In the genomic region with DNA sequence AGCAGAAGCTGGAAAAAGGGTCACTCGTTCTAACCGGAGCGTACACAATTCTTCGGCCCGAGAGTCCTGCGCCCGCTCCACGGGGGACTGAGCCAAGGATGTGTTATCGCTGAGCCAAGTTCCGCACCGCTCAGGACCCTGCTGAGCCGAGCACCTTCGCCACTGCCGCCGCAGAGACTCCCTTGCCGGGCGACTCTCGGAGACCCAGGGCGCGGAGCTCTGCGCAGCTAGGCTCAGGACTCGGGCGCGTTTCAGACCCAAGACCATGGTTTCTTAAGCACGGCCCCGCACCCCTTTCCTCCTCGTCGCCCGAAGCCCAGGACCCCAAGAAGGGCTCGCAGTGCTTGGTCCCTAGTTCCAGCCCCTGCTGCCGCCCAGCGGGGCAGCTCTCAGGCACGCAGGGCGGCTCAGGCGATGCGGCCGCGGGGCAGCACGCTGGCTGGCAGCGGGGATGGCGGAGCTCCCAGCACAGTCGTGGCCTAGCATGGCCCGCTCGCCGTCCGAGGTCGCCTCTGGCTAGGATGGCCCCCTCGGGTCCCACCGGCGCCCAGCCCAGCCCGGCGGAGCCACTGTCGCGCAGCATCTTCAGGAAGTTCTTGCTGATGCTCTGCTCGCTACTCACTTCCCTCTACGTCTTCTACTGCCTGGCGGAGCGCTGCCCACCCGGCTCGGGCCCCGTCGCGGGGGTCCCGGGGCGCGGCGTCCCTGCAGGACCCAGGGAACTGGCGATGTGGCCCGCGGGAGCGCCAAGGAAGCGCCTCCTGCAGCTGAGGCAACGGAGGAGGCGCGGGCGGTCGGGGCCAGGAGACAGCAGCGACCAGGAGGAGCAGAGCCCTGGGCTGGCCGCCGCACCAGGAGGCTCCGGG, we compare ENCODE assay signal across 9 mouse cellular contexts. TPM values are rescaled to one million over a fixed set of nuclear protein-coding genes. Genes with fewer than 3 reads are reported as not detected.
A peak's percentile ranks its signal among the peaks of the same experiment; 100 is the strongest.
DNase-seq lines count a peak whose midpoint lies in the region; ATAC-seq and TF ChIP-seq lines count a peak whose summit lies in the region.
"Had no signal": no experiment of that assay in that cellular context is flagged by ENCODE, and none has a peak within 500 bp of the region (broad histone marks: within the 10 kb centered on the region; RNA-seq: fewer than 3 reads in every experiment).

No protein-coding gene starts in this region.

- TF ChIP-seq CTCF in midbrain, postnatal 0 days (IDR thresholded peaks at IDR 0.05) = no peak

- peak overlapping the region; percentile 36 for H3K27ac ChIP-seq in intestine, embryonic 14.5 days (ENCODE audit: low read depth)
- peak overlapping the region; percentile 48; the same call in 1 of the 2 replicates for H3K27ac ChIP-seq in liver, embryonic 12.5 days
- peak overlapping the region; percentile 44; the same call in 1 of the 2 replicates for H3K27ac ChIP-seq in midbrain, postnatal 0 days (ENCODE audit: low read depth, low read length)

- peaks cover 34% of the 10 kb centered on the region for H3K27me3 ChIP-seq in intestine, embryonic 14.5 days (replicated peaks; ENCODE audit: control insufficient read depth, insufficient read depth, low read length)
- peaks cover 34% of the 10 kb centered on the region for H3K27me3 ChIP-seq in liver, embryonic 12.5 days (replicated peaks)
- H3K27me3 ChIP-seq in midbrain, postnatal 0 days (ENCODE audit: insufficient read depth, low read length) = peaks cover 3% of the 10 kb centered on the region; the same call in 1 of the 2 replicates

- peak; percentile 94 for DNase-seq in heart, adult 11 months
- DNase-seq in heart, adult 8-10 months (ENCODE audit: low spot score) = no peak
- DNase-seq in gastrocnemius, postnatal 14 days = peak; percentile 38
- DNase-seq in intestine, embryonic 14.5 days (ENCODE audit: low spot score) = peak; percentile 88
- DNase-seq in midbrain, postnatal 0 days (ENCODE audit: low spot score) = no peak
- DNase-seq in urinary bladder, adult 2 months (ENCODE audit: low spot score) = peak; percentile 23

- WGBS in intestine, embryonic 14.5 days = under 1% methylated on average over 80 of the region's 81 CpGs
- WGBS in liver, embryonic 12.5 days (ENCODE audit: insufficient replicate concordance) = under 1% methylated on average over 81 of the region's 81 CpGs
- under 1% methylated on average over 76 of the region's 81 CpGs for WGBS in midbrain, postnatal 0 days

- peak overlapping the region; percentile 45 for H3K4me3 ChIP-seq in intestine, embryonic 14.5 days (ENCODE audit: low read depth, low read length)
- peak overlapping the region; percentile 55 for H3K4me3 ChIP-seq in liver, embryonic 12.5 days
- H3K4me3 ChIP-seq in midbrain, postnatal 0 days (ENCODE audit: low read depth, low read length) = peak overlapping the region; percentile 60

- intact Hi-C loops in gastrocnemius, postnatal 14 days (cut with DNase I; ENCODE audit: low total_unique reads) = no loop called here

- no peaks in the 10 kb centered on the region for H3K36me3 ChIP-seq in intestine, embryonic 14.5 days (ENCODE audit: control insufficient read depth, insufficient read depth, low read length)
- no peaks in the 10 kb centered on the region for H3K36me3 ChIP-seq in liver, embryonic 12.5 days
- no peaks in the 10 kb centered on the region for H3K36me3 ChIP-seq in midbrain, postnatal 0 days (ENCODE audit: insufficient read depth, low read length)
- H3K36me3 ChIP-seq: G1E had no signal

- ATAC-seq in common myeloid progenitor, adult 5-6 weeks (replicated peaks; ENCODE audit: low read depth, poor library complexity, severe bottlenecking) = peak; percentile 26; the same call in 1 of the 2 replicates
- ATAC-seq in intestine, embryonic 14.5 days (replicated peaks; ENCODE audit: low FRiP score, low TSS enrichment, low read depth) = peak; percentile 77
- 0 out of 2 replicates have a peak, but pooled peaks have one; percentile 35 for ATAC-seq in liver, embryonic 12.5 days
- peak; percentile 58 for ATAC-seq in midbrain, postnatal 0 days (ENCODE audit: low FRiP score)

- H3K9me3 ChIP-seq in intestine, embryonic 14.5 days (ENCODE audit: control insufficient read depth, low read length) = no peaks in the 10 kb centered on the region
- no peaks in the 10 kb centered on the region for H3K9me3 ChIP-seq in liver, embryonic 12.5 days (replicated peaks)
- H3K9me3 ChIP-seq in midbrain, postnatal 0 days (ENCODE audit: low read length) = no peaks in the 10 kb centered on the region

- peak overlapping the region; percentile 58 for H3K9ac ChIP-seq in intestine, embryonic 14.5 days (ENCODE audit: low read length)
- H3K9ac ChIP-seq in liver, embryonic 12.5 days = peak overlapping the region; percentile 57
- peak overlapping the region; percentile 65 for H3K9ac ChIP-seq in midbrain, postnatal 0 days (replicated peaks; ENCODE audit: low read length, poor library complexity, severe bottlenecking)

- peak overlapping the region; percentile 94 for H3K4me2 ChIP-seq in intestine, embryonic 14.5 days (ENCODE audit: low read length)
- peak overlapping the region; percentile 81 for H3K4me2 ChIP-seq in liver, embryonic 12.5 days
- peak overlapping the region; percentile 98 for H3K4me2 ChIP-seq in midbrain, postnatal 0 days (ENCODE audit: low read depth, low read length, poor library complexity, severe bottlenecking)

- peaks cover 7% of the 10 kb centered on the region for H3K4me1 ChIP-seq in intestine, embryonic 14.5 days (replicated peaks; ENCODE audit: control insufficient read depth, insufficient read depth, low read length)
- peaks cover 19% of the 10 kb centered on the region for H3K4me1 ChIP-seq in liver, embryonic 12.5 days
- peaks cover 3% of the 10 kb centered on the region; the same call in 1 of the 2 replicates for H3K4me1 ChIP-seq in midbrain, postnatal 0 days (ENCODE audit: insufficient read depth, low read length)

RNA-seq across cellular contexts. Expression of a gene that starts 0.6 kb away (rescaled TPM):
- under 1 TPM; 0.19 to 0.44 (median 0.29) TPM for total RNA-seq in heart, adult 8-10 months (2022)
- not detected in 2 replicates for total RNA-seq in common myeloid progenitor, adult 5-6 weeks (2017)
- total RNA-seq in gastrocnemius, postnatal 14 days (2021) = under 1 TPM; 0.35 to 0.51 TPM
- polyA plus RNA-seq in intestine, embryonic 14.5 days (2014; fragmentation: Nextera tagmentation; extraction: Ambion mirVana) = 1.9 and 2.5 TPM in 2 replicates
- polyA plus RNA-seq in liver, embryonic 12.5 days (2016; fragmentation: Nextera tagmentation; extraction: Ambion mirVana) = 0.62 and 0.87 TPM in 2 replicates
- total RNA-seq in midbrain, postnatal 0 days (2014; rRNA removed) = 5.4 and 6.6 TPM in 2 replicates
- 0.58 and 0.93 TPM in 2 replicates for polyA plus RNA-seq in midbrain, postnatal 0 days (2015; fragmentation: Nextera tagmentation; extraction: Ambion mirVana)
- polyA plus RNA-seq in urinary bladder, adult 2 months (2012; rRNA removed) = 0.08 and 0.13 TPM in 2 replicates
- polyA plus RNA-seq: G1E had no signal

RNA-seq across cellular contexts. Expression of a gene that starts 0.7 kb away (rescaled TPM):
- total RNA-seq in heart, adult 8-10 months (2022) = under 1 TPM in 1 of 4 experiments, not detected in 3; 0.22 TPM
- not detected in 2 replicates for total RNA-seq in common myeloid progenitor, adult 5-6 weeks (2017)
- not detected for total RNA-seq in gastrocnemius, postnatal 14 days (2021)
- 0.71 and 0.72 TPM in 2 replicates for polyA plus RNA-seq in intestine, embryonic 14.5 days (2014; fragmentation: Nextera tagmentation; extraction: Ambion mirVana)
- 0.12 and 0.77 TPM in 2 replicates for polyA plus RNA-seq in liver, embryonic 12.5 days (2016; fragmentation: Nextera tagmentation; extraction: Ambion mirVana)
- 0.61 and 2.4 TPM in 2 replicates for total RNA-seq in midbrain, postnatal 0 days (2014; rRNA removed)
- polyA plus RNA-seq in midbrain, postnatal 0 days (2015; fragmentation: Nextera tagmentation; extraction: Ambion mirVana) = 1.6 and 1.7 TPM in 2 replicates
- 0.06 TPM in 1 of 2 replicates, not detected in the other for polyA plus RNA-seq in urinary bladder, adult 2 months (2012; rRNA removed)
- total RNA-seq: G1E had no signal
- polyA plus RNA-seq: G1E had no signal

Comparison
In these comparisons a context has a peak if more than half of its experiments do, and no peak if none do; other contexts are left out.
1. DNase-seq: peak in heart, adult 11 months (single experiment), gastrocnemius, postnatal 14 days (single experiment), intestine, embryonic 14.5 days (single experiment) and urinary bladder, adult 2 months (single experiment); none in heart, adult 8-10 months (single experiment) and midbrain, postnatal 0 days (single experiment).
2. ATAC-seq: peak in every context shown above with its lines; median percentile 77 in intestine, embryonic 14.5 days; 58 in midbrain, postnatal 0 days; 35 in liver, embryonic 12.5 days; 26 in common myeloid progenitor, adult 5-6 weeks.
3. Peak in every context shown above with its lines, with median percentiles within 50 percentile points of each other: H3K27ac ChIP-seq, H3K4me2 ChIP-seq, H3K4me3 ChIP-seq and H3K9ac ChIP-seq.